Mouse (Mus musculus) heart, postnatal 14 days (tissue): ENCODE measurements around the gene Zscan21. TPM values are rescaled to one million over a fixed set of nuclear protein-coding genes. Genes with fewer than 3 reads are reported as not detected.
A peak's percentile ranks its signal among the peaks of the same experiment; 100 is the strongest.
"Not testable (repeated sequence)": the region's sequence is repeated elsewhere in the genome, so short reads cannot be mapped to it uniquely, and the experiment has no call there.

ENCODE experiments used
- DNase-seq, 2 experiments: peaks; one replicate each; pipeline ENCODE4 v3.0.0; 2021 to 2022
- intact Hi-C: fragments of 180-260 bp; cut with DNase I; formaldehyde crosslinking; loops from one replicate; pipeline ENCODE4 v1.15.1; 2025
- total RNA-seq, 2 experiments: library from RNA; stranded (reverse); gene quantifications; 2 replicates each; pipeline ENCODE4 v1.2.3; 2021

Zscan21 gene
- total RNA-seq, 2 experiments from 2014 or later = 13.7 to 14.2 TPM

DNA sequence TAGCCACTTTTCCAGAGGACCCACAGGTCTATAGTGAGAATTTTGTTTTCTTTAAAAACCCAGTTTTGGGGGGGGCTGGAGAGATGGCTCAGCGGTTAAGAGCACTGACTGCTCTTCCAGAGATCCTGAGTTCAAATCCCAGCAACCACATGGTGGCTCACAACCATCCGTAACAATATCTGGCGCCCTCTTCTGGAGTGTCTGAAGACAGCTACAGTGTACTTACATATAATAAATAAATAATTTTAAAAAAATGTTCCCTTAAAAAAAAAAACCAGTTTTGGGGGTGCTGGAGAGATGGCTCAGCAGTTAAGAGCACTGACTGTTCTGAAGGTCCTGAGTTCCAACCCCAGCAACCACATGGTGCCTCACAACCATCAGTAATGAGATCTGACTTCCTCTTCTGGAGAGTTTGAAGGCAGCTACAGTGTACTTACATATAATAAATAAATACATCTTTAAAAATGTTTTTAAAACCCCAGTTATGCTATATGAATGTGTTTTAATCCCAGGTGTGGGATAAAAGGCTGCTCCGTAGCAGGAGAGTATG, 6.8 kb upstream of the Zscan21 start:
- intact Hi-C loops, DNase-seq: not testable (repeated sequence)

DNA sequence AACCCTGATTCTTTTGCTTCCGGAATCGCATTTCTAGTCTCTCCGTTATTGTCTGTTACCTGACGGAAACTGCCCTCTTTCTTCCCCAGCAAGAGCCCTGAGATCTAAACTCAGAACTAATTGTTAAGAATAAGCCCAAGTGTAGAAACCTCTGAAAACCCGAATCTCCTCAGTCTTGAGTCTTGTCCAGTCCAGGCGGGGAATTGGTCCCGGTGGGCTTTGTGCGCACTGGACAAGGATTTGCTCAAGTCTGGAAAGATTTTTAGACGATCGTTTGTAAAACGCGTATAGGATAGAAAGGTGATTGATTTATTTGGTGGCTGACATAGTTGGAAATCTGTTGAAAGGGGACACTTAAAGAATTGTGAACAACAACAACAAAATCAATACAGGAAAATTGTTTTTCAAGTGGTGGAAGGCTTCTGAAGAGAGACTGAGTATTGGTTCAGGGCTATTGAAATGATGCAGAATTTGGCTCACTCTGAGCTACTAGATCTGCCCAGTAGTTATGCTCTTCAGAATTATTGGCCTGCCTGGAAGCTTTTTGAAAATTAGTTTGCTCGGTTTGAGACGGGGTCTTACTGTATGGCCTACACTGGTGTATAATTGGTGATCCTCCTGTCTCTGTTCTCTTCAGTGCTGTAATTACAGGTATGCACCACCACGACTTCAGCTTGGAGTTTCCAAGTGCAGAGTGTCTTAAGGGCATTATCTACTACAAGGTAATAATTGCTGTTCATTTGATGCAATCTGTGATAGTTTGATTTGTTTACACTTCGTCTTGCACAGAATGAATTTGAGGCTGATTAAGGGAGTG, 704 bp downstream of the Zscan21 start:
- intact Hi-C loops = no loop called here

DNA sequence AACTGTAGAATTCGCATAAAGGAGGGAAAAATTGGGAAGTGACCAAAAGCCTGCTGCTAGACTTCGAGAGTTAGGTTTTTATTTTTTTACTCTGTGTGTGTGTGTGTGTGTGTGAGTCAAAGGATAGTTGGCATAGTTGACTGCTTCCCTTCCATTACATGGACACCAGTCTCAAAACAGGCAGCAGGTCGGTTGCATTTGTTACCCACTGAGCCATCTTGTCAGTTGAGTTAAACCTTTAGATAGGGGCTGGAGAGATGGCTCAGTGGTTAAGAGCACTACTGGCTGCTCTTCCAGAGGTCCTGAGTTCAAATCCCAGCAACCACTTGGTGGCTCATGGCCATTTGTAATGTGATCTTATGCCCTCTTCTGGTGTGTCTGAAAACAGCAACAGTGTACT, 1.3 kb downstream of the Zscan21 start:
- no peak for DNase-seq
- intact Hi-C loops = no loop called here

More for the DNA sequence above, 704 bp downstream of the Zscan21 start:
- DNase-seq = no peak

GRCm38 (mm10) chr5:138132425-138133064, 15.8 kb downstream of the Zscan21 start:
- intact Hi-C loops = loop anchor here (10.0 kb wide), 1 partner anchor 338 kb away; no protein-coding TSS in a partner anchor
- DNase-seq = no peak

DNA sequence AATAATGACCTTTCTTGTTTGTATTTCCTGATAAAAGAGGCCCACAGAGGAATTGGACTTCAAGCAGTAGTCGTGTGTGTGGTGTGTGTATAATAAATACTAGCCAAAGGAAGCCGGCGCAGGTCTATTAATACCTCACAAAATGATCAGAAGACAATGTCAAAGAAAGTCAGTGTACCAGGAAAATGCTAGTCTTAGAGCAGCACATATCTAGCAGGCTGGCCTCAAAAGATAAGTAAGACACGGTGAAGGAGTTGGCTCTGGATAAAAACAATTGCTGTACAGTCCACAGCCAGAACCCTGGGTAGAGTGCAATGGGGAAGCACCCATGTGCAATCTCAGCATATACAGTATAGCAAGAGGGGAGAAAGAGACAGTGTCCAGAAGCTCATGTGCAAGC, 20.6 kb downstream of the Zscan21 start:
- intact Hi-C loops = loop anchor here (10.0 kb wide), 1 partner anchor 342 kb away; no protein-coding TSS in a partner anchor
- no peak for DNase-seq

- peak; percentile 4 to 51 for DNase-seq
- intact Hi-C loops = loop anchor here (2.0 to 10.0 kb wide), 2 partner anchors 251 to 343 kb away; no protein-coding TSS in a partner anchor
Observed at GRCm38 (mm10) chr5:138137935-138138549, 21.3 kb downstream of the Zscan21 start.

GRCm38 (mm10) chr5:138138585-138138984, 21.9 kb downstream of the Zscan21 start:
- intact Hi-C loops = loop anchor here (2.0 to 10.0 kb wide), 2 partner anchors 252 to 344 kb away; no protein-coding TSS in a partner anchor
- no peak for DNase-seq

GRCm38 (mm10) chr5:138154390-138154789, 37.7 kb downstream of the Zscan21 start:
- DNase-seq = no peak
- intact Hi-C loops = loop anchor here (10.0 kb wide), 1 partner anchor 370 kb away; the partner anchor contains the start of genes Mepce and Zcwpw1

GRCm38 (mm10) chr5:138155443-138155976, 38.8 kb downstream of the Zscan21 start, which contains the start of gene Zfp113:
Gene Zfp113 (minus strand): TSS chr5:138155744.
- DNase-seq = peak; percentile 83 to 87
- intact Hi-C loops = loop anchor here (5.0 to 10.0 kb wide), 2 partner anchors 268 to 371 kb away; partner anchors contain the start of genes Mepce and Zcwpw1

- DNase-seq = no peak
- intact Hi-C loops = no loop called here
Observed at GRCm38 (mm10) chr5:138160224-138160762, 43.6 kb downstream of the Zscan21 start.

DNA sequence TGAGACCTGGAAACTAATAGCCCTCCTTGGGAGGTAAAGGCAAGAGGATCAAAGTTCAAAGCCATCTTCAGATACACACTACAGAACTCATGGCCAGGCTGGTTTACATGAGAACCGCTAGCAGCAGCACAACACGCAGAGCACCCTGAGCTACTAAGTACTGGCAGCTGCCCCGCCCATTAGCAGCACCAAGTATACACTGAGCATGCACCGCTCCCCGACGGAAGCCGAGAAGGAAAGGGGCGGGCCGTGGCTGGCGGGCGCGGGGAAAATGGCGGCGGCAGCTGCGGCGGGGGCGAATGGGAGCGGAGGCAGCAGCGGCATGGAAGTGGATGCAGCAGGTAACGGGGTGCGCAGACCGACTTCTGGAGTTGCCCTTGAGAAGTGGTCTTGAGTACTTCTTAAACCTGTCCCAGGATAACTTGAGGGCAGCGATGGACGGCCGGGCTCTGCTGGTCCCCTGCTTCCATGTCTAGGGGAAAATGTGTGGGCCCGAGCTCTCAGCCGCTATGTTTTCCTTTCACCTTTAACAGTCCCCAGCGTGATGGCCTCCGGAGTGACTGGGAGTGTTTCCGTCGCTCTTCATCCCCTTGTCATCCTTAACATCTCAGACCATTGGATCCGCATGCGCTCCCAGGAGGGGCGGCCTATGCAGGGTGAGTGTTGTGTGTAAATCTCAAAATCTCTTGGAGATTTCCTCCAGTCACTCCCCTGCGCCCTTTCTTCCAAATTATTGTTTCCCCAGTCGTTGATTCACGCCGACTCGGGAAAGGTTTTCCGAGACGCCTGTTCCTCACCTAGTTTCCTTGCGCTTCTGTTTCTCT, 44.4 kb downstream of the Zscan21 start, which contains the start of gene Cops6:
Gene Cops6, plus strand, starts transcription at position 230 of the 824 bp plus-strand sequence.
- intact Hi-C loops = no loop called here
- DNase-seq = peak; percentile 93 to 97

- DNase-seq = no peak
- intact Hi-C loops = no loop called here
Observed at GRCm38 (mm10) chr5:138163046-138163445, 46.3 kb downstream of the Zscan21 start.

DNA sequence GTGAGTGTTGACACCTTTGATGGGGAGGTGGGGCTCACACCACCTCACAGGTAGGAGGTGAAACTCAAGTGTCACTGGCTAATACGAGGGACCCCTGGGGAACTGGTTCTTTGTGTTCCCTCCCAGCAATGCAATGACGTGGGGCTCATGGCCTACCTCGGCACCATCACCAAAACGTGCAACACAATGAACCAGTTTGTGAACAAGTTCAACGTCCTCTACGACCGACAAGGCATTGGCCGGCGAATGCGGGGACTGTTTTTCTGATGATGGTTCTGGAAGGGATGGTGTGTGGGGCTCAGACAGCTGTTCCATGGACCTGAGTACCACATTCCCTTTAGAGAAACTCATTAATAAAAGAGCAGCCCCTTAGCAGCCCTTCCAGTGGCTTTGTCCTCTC, 46.9 kb downstream of the Zscan21 start:
- intact Hi-C loops = no loop called here
- no peak for DNase-seq

DNA sequence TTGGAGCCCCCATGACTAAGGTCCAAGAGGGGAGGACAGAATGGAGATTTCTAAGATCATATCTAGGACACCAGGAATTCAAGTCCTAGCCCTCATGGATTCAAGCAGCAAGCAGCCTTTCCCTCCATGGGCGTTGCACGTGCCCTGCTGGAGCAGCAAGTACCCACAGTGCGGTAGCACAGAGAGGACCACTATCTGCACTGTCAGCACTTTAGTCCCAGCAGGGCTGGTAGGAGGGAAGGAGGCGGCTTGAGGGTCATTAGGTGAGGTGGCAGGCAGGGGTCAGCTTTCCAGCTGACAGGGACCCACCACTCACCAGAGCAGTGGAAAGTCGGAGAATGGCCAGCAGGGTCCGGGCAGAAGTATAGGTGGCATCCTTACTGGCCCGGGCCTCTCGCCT, 48.9 kb downstream of the Zscan21 start:
- intact Hi-C loops = no loop called here

GRCm38 (mm10) chr5:138170936-138171561, 54.3 kb downstream of the Zscan21 start:
- intact Hi-C loops = no loop called here
- peak; percentile 97 to 98 for DNase-seq

More for the DNA sequence above, 48.9 kb downstream of the Zscan21 start:
- no peak for DNase-seq

- intact Hi-C loops = no loop called here
- DNase-seq = peak; percentile 97 to 98
Observed at GRCm38 (mm10) chr5:138171695-138172491, 55.2 kb downstream of the Zscan21 start, which contains the start of the genes Ap4m1 and Mcm7. Gene Ap4m1 (plus strand): TSS chr5:138172002. Gene Mcm7 (minus strand): TSS chr5:138172422.

- intact Hi-C loops = no loop called here
- DNase-seq = no peak
Observed at GRCm38 (mm10) chr5:138173217-138173616, 56.5 kb downstream of the Zscan21 start.
